Mouse (Mus musculus) heart, embryonic 15.5 days (tissue): ENCODE measurements around the gene Cwh43. TPM values are rescaled to one million over a fixed set of nuclear protein-coding genes. Genes with fewer than 3 reads are reported as not detected.

Source experiments
- ATAC-seq: fragments of 200-750 bp; cut with Nextera tagmentation; replicated peaks from 2 replicates; pipeline ENCODE4 v1.8.0; 2017; ENCODE audit warnings: low read depth, moderate TSS enrichment; ENCODE audit not compliant: insufficient number of reproducible peaks, insufficient read depth, low FRiP score
- H3K27ac ChIP-seq: fragments of 300-500 bp; sonication (generic); 2 replicates; pipeline ENCODE4 v1.5.1; 2015; ENCODE audit warnings: mild to moderate bottlenecking, inconsistent platforms
- H3K27me3 ChIP-seq: fragments of 300-500 bp; sonication (generic); 2 replicates; pipeline ENCODE4 v1.6.1; 2015; ENCODE audit warnings: inconsistent platforms
- H3K36me3 ChIP-seq: fragments of 300-500 bp; sonication (generic); 2 replicates; pipeline ENCODE4 v1.6.1; 2015; ENCODE audit warnings: mild to moderate bottlenecking, inconsistent platforms
- H3K4me1 ChIP-seq: fragments of 300-500 bp; sonication (generic); replicated peaks from 2 replicates; pipeline ENCODE4 v1.6.1; 2015; ENCODE audit warnings: inconsistent platforms
- H3K4me2 ChIP-seq: fragments of 300-500 bp; sonication (generic); 2 replicates; pipeline ENCODE4 v1.6.1; 2015; ENCODE audit warnings: inconsistent platforms, mild to moderate bottlenecking, moderate library complexity
- H3K4me3 ChIP-seq: fragments of 300-500 bp; sonication (generic); 2 replicates; pipeline ENCODE4 v1.5.1; 2015; ENCODE audit warnings: mild to moderate bottlenecking, inconsistent platforms
- H3K9ac ChIP-seq: fragments of 300-500 bp; sonication (generic); 2 replicates; pipeline ENCODE4 v1.6.1; 2015; ENCODE audit warnings: mild to moderate bottlenecking, inconsistent platforms
- H3K9me3 ChIP-seq: fragments of 300-500 bp; sonication (generic); replicated peaks from 2 replicates; pipeline ENCODE4 v1.6.1; 2016; ENCODE audit warnings: inconsistent platforms
- WGBS: fragments of 180-500 bp; shearing (Covaris S2); methylation state at CpG from one replicate; pipeline ENCODE4 v1.1.7; 2015; ENCODE audit warnings: mixed read lengths; 5-methylcytosine and 5-hydroxymethylcytosine counted together
- polyA plus RNA-seq: library from polyadenylated mRNA; unstranded; fragments of >200 nt; fragmentation: Nextera tagmentation; extraction: Ambion mirVana; gene quantifications from 2 replicates; pipeline ENCODE4 v1.2.1, GENCODE M21; 2015

Cwh43 gene
- polyA plus RNA-seq, 1 experiment from 2014 or later = not detected

DNA sequence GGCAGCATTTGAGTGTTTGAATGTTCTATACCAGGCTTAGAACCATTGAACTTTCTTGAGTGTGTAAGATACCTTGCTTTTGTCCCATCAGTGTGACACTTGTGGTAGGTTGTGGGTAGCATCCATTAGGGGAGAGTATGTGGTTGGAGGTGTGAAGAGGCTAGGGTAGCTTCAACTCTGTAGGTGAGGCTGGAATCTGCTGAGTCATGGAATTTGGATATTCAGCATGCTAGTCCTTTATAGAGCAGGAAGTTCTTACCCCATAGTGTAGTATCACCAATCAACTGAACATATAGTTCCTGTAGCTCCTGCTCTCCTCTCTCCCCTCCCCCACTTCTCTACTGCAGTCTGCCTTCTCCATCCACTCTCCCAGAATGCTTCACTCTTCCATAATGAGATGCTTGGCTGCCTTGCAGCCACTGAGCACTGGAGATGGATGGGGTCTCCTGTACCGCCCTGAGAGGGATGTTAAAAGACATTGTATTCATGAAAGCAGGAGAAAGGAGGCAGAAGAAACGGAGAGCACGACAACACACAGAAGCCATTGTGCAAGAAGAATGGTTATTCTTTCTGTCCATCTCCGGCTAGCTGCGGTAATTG, 78.2 kb downstream of the Cwh43 start:
- Histone ChIP-seq H3K9me3 (no peaks in the 10 kb centered on the region), H3K4me2 (no peak overlapping the region), H3K36me3 (no peaks in the 10 kb centered on the region), H3K9ac (no peak overlapping the region), H3K4me3 (no peak overlapping the region), H3K27ac (no peak overlapping the region), H3K4me1 (no peaks in the 10 kb centered on the region), H3K27me3 (no peaks in the 10 kb centered on the region)
- 75% methylated on average over 5 of the region's 5 CpGs for WGBS
- ATAC-seq = no peak

DNA sequence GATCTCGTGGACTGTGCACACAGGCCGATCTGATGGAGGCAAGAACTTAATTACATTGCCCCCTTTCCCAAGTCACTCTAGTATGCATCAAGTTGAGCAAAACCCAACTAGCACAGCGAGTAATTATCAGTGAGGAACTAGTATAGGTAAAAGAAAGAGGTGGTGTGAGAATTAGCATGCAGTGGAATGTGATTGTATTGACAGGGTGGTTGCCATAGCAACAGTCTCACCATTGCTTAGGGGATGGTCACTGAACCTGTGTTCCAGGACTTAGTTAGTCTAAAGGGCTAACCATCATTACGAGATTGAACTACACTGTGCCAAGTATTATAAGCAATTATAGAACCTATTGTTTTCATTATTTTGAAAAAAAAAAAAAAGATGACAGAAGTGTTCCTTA, 80.6 kb downstream of the Cwh43 start:
- Histone ChIP-seq H3K36me3 (no peaks in the 10 kb centered on the region), H3K27me3 (no peaks in the 10 kb centered on the region), H3K9me3 (no peaks in the 10 kb centered on the region), H3K4me3 (no peak overlapping the region), H3K4me1 (peaks cover 8% of the 10 kb centered on the region), H3K27ac (no peak overlapping the region), H3K4me2 (no peak overlapping the region), H3K9ac (no peak overlapping the region)
- ATAC-seq = no peak
- WGBS = 46% methylated on average over 4 of the region's 4 CpGs

DNA sequence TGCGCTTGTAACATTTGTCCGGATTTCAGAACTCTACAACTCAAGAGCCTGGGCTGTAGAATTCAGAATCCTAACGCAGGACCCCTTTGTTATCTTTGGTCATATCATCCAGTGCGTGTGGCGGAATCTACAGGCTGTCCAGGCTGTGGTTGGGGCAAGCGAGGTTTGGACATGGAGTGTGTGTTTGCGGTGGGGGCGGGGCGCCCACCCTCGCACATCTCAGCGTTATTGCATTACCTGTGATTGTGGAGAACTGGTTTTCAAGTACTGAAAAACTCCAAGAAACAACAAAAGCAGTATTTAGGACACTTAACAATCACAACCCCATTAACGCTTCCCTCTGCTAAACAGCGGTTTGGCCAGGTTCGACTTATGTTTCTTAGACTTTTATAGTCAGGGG, 84.0 kb downstream of the Cwh43 start:
- Histone ChIP-seq H3K9me3 (no peaks in the 10 kb centered on the region), H3K4me2 (peak overlapping the region; percentile 99), H3K4me3 (peak overlapping the region; percentile 97), H3K27me3 (no peaks in the 10 kb centered on the region), H3K9ac (peak overlapping the region; percentile 55), H3K36me3 (no peaks in the 10 kb centered on the region), H3K27ac (peak overlapping the region; percentile 83), H3K4me1 (peaks cover 8% of the 10 kb centered on the region)
- ATAC-seq = no peak
- WGBS = 4% methylated on average over 14 of the region's 14 CpGs

DNA sequence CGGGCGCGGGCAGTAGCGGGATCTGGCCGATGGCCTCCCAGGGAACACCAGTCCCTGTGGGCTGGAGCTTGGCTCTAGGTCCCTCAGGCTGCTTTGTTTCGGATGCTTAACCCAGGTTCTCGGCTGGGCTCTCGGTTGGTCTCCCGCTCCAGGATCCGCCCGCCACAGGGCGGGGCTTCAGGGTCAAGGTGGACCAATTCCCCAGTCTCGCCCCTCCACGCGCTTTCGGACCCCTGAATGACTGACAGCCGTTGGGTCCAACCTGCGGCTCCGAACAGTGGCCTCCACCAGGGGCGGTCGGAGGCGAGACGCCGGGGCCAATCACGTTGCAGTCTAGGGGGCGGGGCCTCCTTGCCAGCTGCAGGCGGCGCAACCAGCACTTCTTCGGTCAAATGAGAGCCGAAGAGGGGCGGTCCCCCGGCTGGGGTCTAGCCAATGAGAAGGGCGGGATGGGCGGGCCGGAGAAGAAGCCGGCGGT, 84.8 kb downstream of the Cwh43 start:
- H3K4me1 ChIP-seq = peaks cover 8% of the 10 kb centered on the region
- no peaks in the 10 kb centered on the region for H3K9me3 ChIP-seq
- H3K27me3 ChIP-seq = no peaks in the 10 kb centered on the region
- H3K4me3 ChIP-seq = peak overlapping the region; percentile 97
- H3K27ac ChIP-seq = peak overlapping the region; percentile 94
- peak overlapping the region; percentile 76 for H3K9ac ChIP-seq
- WGBS = under 1% methylated on average over 37 of the region's 37 CpGs
- no peaks in the 10 kb centered on the region for H3K36me3 ChIP-seq
- peak overlapping the region; percentile 99 for H3K4me2 ChIP-seq
- ATAC-seq = peak; percentile 97

DNA sequence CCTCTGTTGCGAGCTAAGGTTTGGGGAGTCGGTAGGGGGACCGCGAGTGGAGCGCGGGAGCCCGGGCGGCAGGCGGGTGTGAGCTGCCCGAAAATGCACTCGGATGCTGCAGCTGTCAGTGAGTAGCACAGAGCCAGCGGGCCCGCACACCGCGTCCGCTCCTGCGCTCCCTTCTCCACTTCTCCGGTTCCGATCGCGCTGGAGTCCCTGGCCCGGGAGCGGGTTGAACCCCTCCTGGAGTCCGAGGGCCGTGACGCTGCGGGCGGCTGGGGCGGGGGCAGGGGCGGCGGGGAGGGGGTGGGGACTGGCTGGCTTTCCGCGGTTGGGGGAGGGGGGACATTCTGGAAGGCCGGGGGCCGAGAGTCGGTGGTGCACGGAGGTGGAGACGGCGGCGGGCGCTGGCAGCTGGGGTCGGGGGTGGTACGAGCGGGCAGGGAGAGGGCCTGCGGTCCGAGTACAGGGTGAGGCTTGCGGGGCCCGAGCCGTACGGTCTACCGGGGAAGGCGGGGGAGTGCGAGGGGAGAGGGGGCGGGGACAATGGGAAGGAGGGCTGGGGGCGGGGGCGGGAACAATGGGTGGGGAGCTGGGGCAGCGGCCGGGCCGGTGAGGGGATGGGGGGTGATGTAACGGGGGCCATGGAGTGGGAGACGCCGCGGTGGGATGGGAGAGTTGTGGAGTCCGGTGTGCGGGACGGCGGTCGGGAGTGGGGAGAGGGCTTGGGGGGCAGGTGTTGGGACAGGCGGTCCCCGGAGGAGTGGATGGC, 85.4 kb downstream of the Cwh43 start:
- Histone ChIP-seq H3K9ac (peak overlapping the region; percentile 76), H3K27ac (peak overlapping the region; percentile 94), H3K4me2 (peak overlapping the region; percentile 99), H3K27me3 (no peaks in the 10 kb centered on the region), H3K36me3 (no peaks in the 10 kb centered on the region), H3K4me3 (peak overlapping the region; percentile 97), H3K9me3 (no peaks in the 10 kb centered on the region), H3K4me1 (peaks cover 8% of the 10 kb centered on the region)
- peak; percentile 32 for ATAC-seq
- WGBS = under 1% methylated on average over 66 of the region's 70 CpGs

DNA sequence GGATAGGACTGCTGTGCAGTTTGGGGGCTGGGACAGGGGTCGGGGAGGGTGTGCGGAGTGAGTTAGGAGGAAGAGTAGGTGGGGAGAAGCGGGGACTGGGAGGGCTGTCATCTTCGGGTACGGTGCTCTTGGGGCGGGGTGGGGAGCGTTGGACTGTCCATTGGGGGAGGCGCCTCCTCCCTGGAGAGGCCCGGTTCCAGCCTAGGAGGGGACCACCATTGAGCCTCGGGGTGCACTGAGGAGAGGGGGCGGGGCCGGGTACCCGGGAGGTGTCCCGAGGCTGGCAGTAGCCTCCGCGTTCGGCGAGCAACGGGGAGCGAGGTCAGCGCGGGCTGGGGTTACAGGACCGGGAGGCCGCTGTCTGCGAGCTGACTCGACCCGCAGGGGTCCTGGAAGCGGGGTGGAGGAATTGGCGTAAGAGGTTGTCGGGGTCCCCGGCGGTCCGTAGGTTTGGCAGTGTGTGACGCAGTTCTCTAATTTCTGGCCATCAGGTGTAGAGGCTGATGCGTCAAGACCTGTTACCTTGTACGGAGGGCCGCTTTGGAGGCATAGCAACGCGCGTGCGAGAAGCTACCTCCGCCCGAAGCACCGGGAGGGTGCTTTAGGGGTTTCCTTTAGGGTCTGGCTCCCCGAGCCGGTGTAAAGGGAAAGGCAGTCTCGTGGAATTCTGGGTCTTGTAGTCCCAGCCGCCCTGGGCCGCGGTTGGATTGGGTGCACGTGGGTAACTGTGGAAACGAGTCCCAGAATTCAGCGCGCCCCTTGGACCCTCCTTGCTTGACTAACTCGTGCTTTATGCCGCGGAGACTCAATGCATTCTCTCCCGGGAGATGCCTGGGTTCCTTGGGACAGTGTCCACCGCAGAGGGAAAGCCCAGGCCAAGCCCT, 86.2 kb downstream of the Cwh43 start:
- H3K4me3 ChIP-seq = peak overlapping the region; percentile 97
- H3K4me1 ChIP-seq = peaks cover 8% of the 10 kb centered on the region
- WGBS = under 1% methylated on average over 56 of the region's 59 CpGs
- H3K9me3 ChIP-seq = no peaks in the 10 kb centered on the region
- H3K27me3 ChIP-seq = no peaks in the 10 kb centered on the region
- H3K4me2 ChIP-seq = peak overlapping the region; percentile 99
- ATAC-seq = peak; percentile 61
- H3K27ac ChIP-seq = peak overlapping the region; percentile 94
- H3K9ac ChIP-seq = peak overlapping the region; percentile 76
- no peaks in the 10 kb centered on the region for H3K36me3 ChIP-seq

DNA sequence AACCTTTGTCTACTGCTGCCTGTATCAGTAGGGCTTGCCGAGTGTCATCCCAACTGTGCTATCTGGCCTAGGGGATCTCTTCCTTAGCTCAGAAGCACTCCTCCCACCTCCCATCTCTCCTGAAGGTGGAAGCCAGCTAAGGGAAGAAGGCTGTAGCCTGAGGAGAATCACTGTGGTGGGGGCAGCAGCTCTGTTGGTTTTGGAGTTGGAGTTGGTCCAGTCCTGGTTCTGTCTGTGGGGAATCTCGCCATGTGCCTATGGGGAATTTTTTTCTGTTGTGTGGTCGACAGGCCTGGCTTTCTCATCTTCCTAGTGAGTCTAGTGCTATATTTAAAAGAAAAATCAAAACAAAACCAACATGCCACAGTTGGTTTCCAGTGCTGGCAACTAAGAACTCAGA, 91.5 kb downstream of the Cwh43 start:
- Histone ChIP-seq H3K9me3 (no peaks in the 10 kb centered on the region), H3K36me3 (no peaks in the 10 kb centered on the region), H3K27me3 (no peaks in the 10 kb centered on the region), H3K4me2 (no peak overlapping the region), H3K4me3 (no peak overlapping the region), H3K9ac (no peak overlapping the region), H3K27ac (no peak overlapping the region), H3K4me1 (peaks cover 16% of the 10 kb centered on the region)
- ATAC-seq = no peak
- WGBS = 57% methylated on average over 3 of the region's 3 CpGs

DNA sequence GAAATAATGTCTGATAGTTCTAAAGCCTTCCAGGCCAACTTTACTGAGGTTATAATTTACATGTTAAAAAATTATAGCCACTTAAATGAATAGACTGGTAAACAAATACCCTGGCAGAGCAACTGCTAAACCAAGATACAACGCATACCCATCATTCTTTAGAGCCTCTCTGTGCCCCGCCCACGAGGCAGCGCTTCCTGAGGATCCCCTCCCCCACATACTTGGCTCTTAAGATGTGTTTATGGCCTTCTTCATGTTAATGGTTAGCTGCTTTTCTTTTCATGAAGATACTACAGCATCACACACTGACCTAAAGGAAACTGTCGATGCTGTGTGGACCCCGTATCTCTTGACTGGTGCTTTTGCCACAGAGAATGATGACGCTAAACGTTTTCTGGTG, 92.7 kb downstream of the Cwh43 start:
- no peak overlapping the region for H3K9ac ChIP-seq
- H3K27ac ChIP-seq = no peak overlapping the region
- H3K4me2 ChIP-seq = no peak overlapping the region
- no peaks in the 10 kb centered on the region for H3K36me3 ChIP-seq
- ATAC-seq = no peak
- no peaks in the 10 kb centered on the region for H3K9me3 ChIP-seq
- no peaks in the 10 kb centered on the region for H3K27me3 ChIP-seq
- peaks cover 28% of the 10 kb centered on the region for H3K4me1 ChIP-seq
- WGBS = 77% methylated on average over 8 of the region's 8 CpGs
- H3K4me3 ChIP-seq = no peak overlapping the region

DNA sequence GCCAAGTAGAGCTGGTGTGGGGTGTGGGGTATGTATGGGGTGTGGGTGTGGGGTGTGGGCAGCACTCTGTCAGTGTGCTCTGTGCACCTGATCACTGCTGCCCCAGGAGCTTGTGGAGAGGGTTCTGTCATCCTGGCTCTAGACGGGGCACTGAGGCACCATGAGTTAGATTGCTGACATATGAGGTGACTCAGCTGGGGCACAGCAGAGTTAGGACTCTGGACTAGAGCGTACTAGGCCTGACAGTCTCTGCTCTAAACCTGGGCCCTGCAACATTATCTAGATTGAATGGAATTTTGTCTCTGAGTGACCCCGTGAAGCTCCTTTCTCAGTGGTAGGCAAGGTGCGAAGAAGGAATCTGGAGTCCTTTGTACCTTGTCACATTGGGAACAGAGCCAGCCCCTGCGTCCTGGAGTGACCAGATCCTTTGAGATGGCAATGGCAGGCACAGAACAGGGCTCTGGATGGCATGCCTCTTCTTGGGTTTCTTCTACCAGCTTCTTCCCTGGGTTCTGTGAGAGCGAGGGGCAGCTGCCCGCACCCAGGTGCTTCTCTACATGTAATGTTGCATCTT, 95.1 kb downstream of the Cwh43 start:
- 40% methylated on average over 7 of the region's 7 CpGs for WGBS
- no peaks in the 10 kb centered on the region for H3K27me3 ChIP-seq
- H3K4me1 ChIP-seq = peaks cover 33% of the 10 kb centered on the region
- no peaks in the 10 kb centered on the region for H3K9me3 ChIP-seq
- H3K36me3 ChIP-seq = no peaks in the 10 kb centered on the region
- no peak for ATAC-seq
- no peak overlapping the region for H3K4me3 ChIP-seq
- no peak overlapping the region for H3K27ac ChIP-seq
- H3K4me2 ChIP-seq = no peak overlapping the region
- no peak overlapping the region for H3K9ac ChIP-seq

DNA sequence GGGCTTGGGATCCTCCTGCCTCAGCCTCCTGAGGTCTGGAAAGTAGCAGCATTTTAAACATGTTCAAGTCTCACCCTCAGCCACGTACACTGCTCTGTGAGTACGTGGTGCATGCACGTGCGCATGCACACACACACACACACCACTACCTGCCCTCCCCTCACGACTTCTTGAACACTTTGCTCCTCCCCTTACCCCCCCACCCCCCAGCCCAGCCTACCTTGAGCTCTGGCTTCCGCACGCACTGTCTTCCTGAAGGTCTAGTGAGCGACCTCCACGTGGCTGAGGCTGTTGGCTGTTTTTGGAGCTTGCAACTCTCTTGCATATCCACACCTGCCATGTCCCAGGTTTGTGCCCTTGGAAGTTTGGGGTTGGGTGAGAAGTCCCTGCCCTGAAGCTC, 96.5 kb downstream of the Cwh43 start:
- Histone ChIP-seq H3K27me3 (no peaks in the 10 kb centered on the region), H3K36me3 (no peaks in the 10 kb centered on the region), H3K27ac (no peak overlapping the region), H3K4me3 (no peak overlapping the region), H3K9me3 (no peaks in the 10 kb centered on the region), H3K9ac (no peak overlapping the region), H3K4me2 (no peak overlapping the region), H3K4me1 (peaks cover 37% of the 10 kb centered on the region)
- no peak for ATAC-seq
- WGBS = 74% methylated on average over 9 of the region's 9 CpGs
